Mouse (Mus musculus) megakaryocyte, adult 5-6 weeks (primary cell): ENCODE measurements around the gene Arhgef17. TPM values are rescaled to one million over a fixed set of nuclear protein-coding genes. Genes with fewer than 3 reads are reported as not detected.
A peak's percentile ranks its signal among the peaks of the same experiment; 100 is the strongest.

ENCODE experiments used
- ATAC-seq: 2 replicates; pipeline ENCODE4 v1.8.0; 2016; ENCODE audit warnings: mild to moderate bottlenecking, inconsistent platforms; ENCODE audit not compliant: poor library complexity, severe bottlenecking
- total RNA-seq, 2 experiments: library from RNA; stranded (forward) in 1 of 2; stranded (reverse) in 1 of 2; fragments of 153-499, 151-499 nt in 1 of 2; fragments of 221-1000, 200-1000 nt in 1 of 2; gene quantifications; 2 replicates each; pipeline versions ENCODE4 v1.2.3 to v1.2.4; 2015 to 2017

Arhgef17 gene
- total RNA-seq, 2 experiments from 2014 or later = 0.09 TPM; not detected in 1

GRCm38 (mm10) chr7:100917751-100918150 is 14.2 kb downstream of the Arhgef17 start:
- ATAC-seq = no peak

DNA sequence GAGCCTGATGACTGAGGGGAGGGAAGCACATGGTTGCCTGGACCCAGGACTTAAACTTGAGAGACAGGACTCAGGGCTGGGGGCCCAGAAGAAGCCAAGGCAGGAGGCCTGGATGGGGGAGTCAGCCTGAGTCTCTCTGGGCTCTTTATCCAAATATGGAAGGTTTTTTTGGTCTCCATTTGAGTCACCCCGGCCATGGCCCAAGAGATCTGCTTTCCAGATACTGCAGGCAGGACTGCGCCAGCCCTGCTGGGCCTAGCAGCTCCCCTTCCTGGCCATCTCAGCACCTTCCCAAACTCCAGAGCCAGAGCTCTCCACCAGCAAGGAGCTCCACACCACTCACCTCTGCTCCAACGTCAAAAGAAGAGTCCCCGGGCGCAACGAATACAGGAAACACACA is 15.4 kb downstream of the Arhgef17 start:
- ATAC-seq = no peak

GRCm38 (mm10) chr7:100915204-100915603 is 16.7 kb downstream of the Arhgef17 start:
- ATAC-seq = no peak

DNA sequence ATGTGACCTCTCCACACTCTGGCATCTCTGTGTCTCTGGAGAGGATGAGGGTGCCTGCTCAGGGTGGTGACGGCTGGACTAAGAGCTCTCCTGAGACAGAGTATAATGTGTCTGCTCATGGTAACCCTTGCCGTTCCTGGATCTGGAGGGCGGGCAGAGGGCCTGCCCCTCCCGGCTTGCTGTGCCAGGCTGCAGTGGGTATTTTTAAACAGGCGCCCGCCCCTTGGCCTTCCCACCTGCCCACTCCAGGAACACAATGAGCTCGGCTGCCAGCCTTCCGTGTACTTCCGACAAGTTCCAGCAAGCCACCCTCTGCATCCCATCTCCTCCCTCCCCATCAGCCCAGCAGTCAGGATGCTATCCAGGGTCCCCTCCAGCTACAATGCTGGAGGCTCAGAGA is 20.1 kb downstream of the Arhgef17 start:
- no peak for ATAC-seq

DNA sequence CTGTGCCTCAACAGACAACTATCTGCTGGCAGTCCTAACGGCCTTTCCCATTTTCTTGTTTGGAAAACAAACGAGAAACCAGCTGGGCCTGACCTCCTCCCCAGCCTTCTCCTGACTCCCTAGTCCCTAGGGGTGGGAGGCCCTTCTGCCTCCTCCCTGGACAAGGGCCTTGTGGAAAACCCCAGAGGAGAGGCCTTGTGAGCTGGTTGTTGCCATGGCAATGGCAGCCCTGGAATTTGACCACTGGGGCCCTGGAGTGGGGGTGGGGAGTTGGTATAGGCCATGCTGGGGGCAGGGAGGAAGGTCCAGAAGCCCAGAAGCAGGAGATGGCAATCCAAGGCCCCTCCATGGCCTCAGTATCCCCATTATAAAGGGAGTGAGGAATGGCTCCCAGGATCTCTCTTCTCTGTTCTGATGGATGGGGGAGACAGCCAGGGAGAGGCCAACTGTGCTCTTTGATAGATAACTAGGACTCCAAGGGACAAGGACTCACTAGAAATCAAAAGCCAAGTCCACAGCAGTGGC is 20.6 kb downstream of the Arhgef17 start:
- ATAC-seq = no peak

DNA sequence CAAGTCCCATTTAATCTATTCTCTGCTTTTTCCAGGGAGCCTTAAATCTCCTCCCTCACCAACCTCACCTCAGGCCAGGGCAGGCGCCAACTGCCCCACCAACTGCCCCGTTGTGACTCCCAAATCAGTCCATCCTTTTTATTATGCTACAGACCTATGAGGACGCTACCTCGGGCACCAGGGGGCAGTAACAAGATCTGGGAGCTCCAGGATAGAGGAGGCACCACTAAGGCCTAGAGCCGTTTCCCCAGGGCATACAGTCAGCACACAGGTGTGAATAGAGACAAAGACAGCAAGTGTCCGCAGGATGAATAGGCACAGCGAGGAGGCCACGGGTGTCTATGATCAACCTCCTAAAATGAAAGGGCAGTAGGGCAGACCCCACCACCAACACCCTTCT is 23.3 kb downstream of the Arhgef17 start:
- ATAC-seq = no peak

GRCm38 (mm10) chr7:100908061-100908460 is 23.8 kb downstream of the Arhgef17 start:
- ATAC-seq = no peak

GRCm38 (mm10) chr7:100907231-100907630 is 24.7 kb downstream of the Arhgef17 start:
- ATAC-seq = peak; percentile 92

DNA sequence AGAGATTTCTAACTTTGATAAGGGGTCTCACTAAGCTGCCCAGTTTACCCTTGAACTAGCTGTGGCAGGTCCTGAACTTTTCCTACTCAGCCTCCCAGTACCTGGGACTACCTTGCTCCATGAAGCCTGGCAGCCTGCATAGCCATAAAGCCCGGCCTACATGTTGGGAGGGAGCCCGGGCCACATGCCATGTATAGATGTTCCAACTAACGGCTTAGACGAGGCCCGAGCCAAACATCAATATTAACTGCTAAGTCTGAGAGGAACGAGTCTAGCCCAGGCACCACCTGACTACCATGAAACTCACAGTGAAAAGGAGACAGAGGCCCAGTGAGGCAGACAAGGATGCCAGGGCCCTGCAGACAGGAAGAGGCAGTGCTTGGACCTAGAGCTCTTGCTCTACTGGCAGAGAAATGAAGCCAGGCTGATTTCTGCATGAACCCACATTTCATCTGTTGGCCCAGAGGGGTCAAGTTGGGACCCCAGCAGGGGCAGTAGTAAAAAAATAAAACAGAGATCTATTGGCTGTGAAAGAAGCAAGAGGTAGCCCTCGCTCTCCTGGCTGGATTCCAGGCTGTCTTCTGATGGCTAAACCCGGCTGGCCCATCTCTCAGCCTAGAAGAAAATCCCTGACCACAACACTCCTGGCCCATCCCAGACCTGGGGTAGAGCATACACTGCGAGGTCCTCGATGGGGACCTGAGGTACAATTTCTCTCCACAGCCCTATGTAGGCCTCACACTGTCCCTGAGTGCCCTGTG is 25.7 kb downstream of the Arhgef17 start:
- no peak for ATAC-seq

- no peak for ATAC-seq
Measured at GRCm38 (mm10) chr7:100905037-100905436, 26.9 kb downstream of the Arhgef17 start.

DNA sequence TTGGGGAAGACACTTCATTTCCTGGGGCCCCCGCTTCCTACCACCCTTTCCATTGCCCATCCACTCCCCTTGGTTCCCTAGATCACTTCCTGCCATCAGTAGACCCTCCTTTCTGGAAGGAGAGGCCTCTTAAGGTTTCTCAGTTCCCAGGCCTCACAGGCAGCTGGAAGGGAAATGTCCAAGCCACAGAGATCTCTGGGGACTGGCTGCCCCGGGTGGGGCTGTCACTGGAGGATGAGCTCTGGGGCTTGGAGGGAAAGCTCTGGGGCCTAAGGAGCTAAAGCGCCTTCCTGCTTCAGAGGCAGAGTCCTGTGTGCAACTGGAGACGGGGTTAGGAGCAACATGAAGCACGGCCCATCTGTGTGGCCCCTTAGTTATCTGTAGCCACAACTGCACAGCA is 27.3 kb downstream of the Arhgef17 start:
- ATAC-seq = no peak

GRCm38 (mm10) chr7:100902451-100903137 is 29.3 kb downstream of the Arhgef17 start:
- ATAC-seq = no peak

DNA sequence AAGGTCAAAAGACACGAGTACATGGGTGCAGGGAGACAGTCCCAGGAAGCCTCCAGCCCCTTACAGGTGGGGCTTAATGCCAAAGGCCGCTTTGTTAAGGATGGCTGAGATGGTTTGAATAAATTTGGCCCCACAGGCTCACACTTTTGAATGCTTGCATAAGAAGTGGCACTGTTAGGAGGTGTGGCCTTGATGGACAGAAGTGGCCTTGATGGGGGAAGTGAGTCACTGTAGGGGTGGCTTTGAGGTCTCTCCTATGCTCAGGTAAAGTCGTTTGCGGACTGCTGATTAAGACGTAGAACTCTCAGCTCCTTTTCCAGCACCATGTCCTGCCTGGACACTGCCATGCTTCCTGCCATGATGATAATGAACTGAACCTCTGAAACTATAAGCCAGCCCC is 34.1 kb downstream of the Arhgef17 start:
- no peak for ATAC-seq

GRCm38 (mm10) chr7:100894833-100895226 is 37.1 kb downstream of the Arhgef17 start:
- no peak for ATAC-seq

GRCm38 (mm10) chr7:100894057-100894832 is 37.7 kb downstream of the Arhgef17 start:
- ATAC-seq = peak; percentile 60; the same call in 1 of the 2 replicates

- ATAC-seq = no peak
Measured at GRCm38 (mm10) chr7:100893249-100894056, 38.5 kb downstream of the Arhgef17 start.

- peak; percentile 67 for ATAC-seq
Measured at GRCm38 (mm10) chr7:100886535-100886934, 45.4 kb downstream of the Arhgef17 start.

GRCm38 (mm10) chr7:100884460-100884859 is 47.4 kb downstream of the Arhgef17 start:
- ATAC-seq = no peak

GRCm38 (mm10) chr7:100881950-100882349 is 50.0 kb downstream of the Arhgef17 start:
- ATAC-seq = no peak

DNA sequence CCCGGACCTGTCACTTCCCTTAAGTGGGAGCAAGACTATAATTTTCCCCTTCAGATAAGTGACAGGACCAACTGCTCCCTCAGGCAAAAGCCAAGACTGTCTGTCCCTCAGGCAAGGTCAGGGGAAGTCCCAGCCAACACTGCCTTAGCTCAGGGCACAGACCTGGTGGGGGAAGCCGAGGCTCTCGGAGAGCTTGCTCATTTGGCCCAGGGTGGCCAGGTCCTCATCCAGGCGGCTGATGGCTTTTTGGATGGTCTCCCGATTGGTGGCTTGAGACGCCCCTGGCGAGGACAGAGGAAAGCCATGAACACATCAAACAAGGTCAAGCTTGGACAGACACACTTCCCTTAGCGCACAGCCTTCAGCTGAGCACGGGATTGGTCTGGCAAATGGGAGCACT is 50.4 kb downstream of the Arhgef17 start:
- no peak for ATAC-seq
